Mouse (Mus musculus) hindbrain, embryonic 14.5 days (tissue): ENCODE data around the gene Stard7. TPM values are rescaled to one million over a fixed set of nuclear protein-coding genes. Genes with fewer than 3 reads are reported as not detected.

ENCODE experiments used
- ATAC-seq: fragments of 200-750 bp; cut with Nextera tagmentation; 2 replicates; pipeline ENCODE4 v1.8.0; 2017; ENCODE audit warnings: moderate number of reproducible peaks, mild to moderate bottlenecking, moderate TSS enrichment, moderate library complexity; ENCODE audit not compliant: low FRiP score
- DNase-seq: peaks from one replicate; pipeline ENCODE4 v3.0.0-alpha.2; 2015; ENCODE audit warnings: low spot score
- H3K27ac ChIP-seq: fragments of 300-500 bp; sonication (generic); 2 replicates; pipeline ENCODE4 v1.5.1; 2014; ENCODE audit warnings: mild to moderate bottlenecking, moderate library complexity
- H3K27me3 ChIP-seq: fragments of 300-500 bp; sonication (generic); 2 replicates; pipeline ENCODE4 v1.6.1; 2014; ENCODE audit warnings: mild to moderate bottlenecking, low read length, mixed read lengths; ENCODE audit not compliant: control insufficient read depth, insufficient read depth
- H3K36me3 ChIP-seq: fragments of 300-500 bp; sonication (generic); replicated peaks from 2 replicates; pipeline ENCODE4 v1.6.1; 2014; ENCODE audit not compliant: control insufficient read depth, insufficient read depth
- H3K4me1 ChIP-seq: fragments of 300-500 bp; sonication (generic); replicated peaks from 2 replicates; pipeline ENCODE4 v1.6.1; 2014; ENCODE audit warnings: antibody characterized with exemption, low read length, mixed read lengths; ENCODE audit not compliant: control insufficient read depth, insufficient read depth
- H3K4me2 ChIP-seq: fragments of 300-500 bp; sonication (generic); replicated peaks from 2 replicates; pipeline ENCODE4 v1.6.1; 2014; ENCODE audit warnings: mild to moderate bottlenecking, moderate library complexity
- H3K4me3 ChIP-seq: fragments of 300-500 bp; sonication (generic); replicated peaks from 2 replicates; pipeline ENCODE4 v1.5.1; 2014; ENCODE audit warnings: mild to moderate bottlenecking, low read length
- H3K9ac ChIP-seq: fragments of 300-500 bp; sonication (generic); 2 replicates; pipeline ENCODE4 v1.6.1; 2014
- H3K9me3 ChIP-seq: fragments of 300-500 bp; sonication (generic); 2 replicates; pipeline ENCODE4 v1.6.1; 2016; ENCODE audit warnings: low read length; ENCODE audit not compliant: control insufficient read depth
- WGBS: fragments of 180-500 bp; shearing (Covaris S2); extraction: QIAGEN DNeasy Blood & Tissue Kit; methylation state at CpG from one replicate; pipeline ENCODE4 v1.1.7; 2014; 5-methylcytosine and 5-hydroxymethylcytosine counted together
- polyA plus RNA-seq: library from polyadenylated mRNA; unstranded; fragments of >200 nt; fragmentation: Nextera tagmentation; extraction: Ambion mirVana; gene quantifications from 2 replicates; pipeline ENCODE4 v1.2.1, GENCODE M21; 2014

Stard7 gene
- polyA plus RNA-seq, 1 experiment from 2014 or later: 110 TPM

DNA sequence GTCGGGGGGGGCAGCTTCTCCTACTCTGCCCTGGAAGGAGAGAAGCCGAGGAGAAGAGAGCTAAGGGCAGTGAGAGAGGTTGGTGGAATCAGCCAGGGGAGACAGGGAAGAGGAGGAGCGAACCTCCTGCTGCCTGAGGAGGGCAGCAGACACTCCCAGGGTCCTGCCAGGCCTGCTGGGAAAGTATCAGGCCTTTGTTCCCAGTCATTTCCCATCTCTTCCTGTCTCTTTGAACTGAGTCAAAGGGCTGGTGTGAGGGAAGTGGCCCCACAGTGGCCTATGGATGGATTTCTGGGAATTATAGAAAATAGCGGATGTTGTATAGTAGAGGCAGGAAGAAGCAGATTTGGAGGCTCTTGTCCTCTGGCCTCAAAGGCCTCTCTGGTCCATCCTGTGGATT is 43.9 kb downstream of the Stard7 start:
- Histone ChIP-seq H3K4me1 (no peaks in the 10 kb centered on the region), H3K27ac (no peak overlapping the region), H3K9ac (no peak overlapping the region), H3K27me3 (no peaks in the 10 kb centered on the region), H3K9me3 (no peaks in the 10 kb centered on the region), H3K4me2 (no peak overlapping the region), H3K4me3 (no peak overlapping the region), H3K36me3 (no peaks in the 10 kb centered on the region)
- DNase-seq (no peak), ATAC-seq (no peak)
- 57% methylated on average over 4 of the region's 4 CpGs for WGBS

- Histone ChIP-seq H3K4me3 (no peak overlapping the region), H3K27me3 (no peaks in the 10 kb centered on the region), H3K4me1 (no peaks in the 10 kb centered on the region), H3K36me3 (no peaks in the 10 kb centered on the region), H3K9me3 (no peaks in the 10 kb centered on the region), H3K27ac (no peak overlapping the region), H3K4me2 (no peak overlapping the region), H3K9ac (no peak overlapping the region)
- WGBS: 79% methylated on average over 6 of the region's 6 CpGs
- ATAC-seq: no peak
- DNase-seq: no peak
These were observed 44.6 kb downstream of the Stard7 start for GRCm38 (mm10) chr2:127314467-127315154.

DNA sequence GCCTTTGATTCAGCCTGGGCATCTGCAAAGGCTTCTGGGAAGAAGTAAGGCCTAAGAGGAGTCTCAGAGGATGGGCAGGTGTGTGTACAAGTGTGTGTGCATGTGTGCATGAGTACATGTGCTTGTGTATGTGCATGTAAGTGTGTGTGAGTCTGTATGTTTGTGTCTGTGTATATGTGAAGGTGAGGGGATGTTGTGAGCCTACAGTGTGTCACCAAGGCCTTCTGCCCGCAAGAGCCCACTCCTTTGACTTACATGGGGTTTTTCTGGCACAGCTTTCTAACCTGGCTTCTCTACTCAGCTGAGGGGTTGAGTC is 45.1 kb downstream of the Stard7 start:
- 87% methylated on average over 1 of the region's 1 CpGs for WGBS
- Histone ChIP-seq H3K4me2 (no peak overlapping the region), H3K36me3 (no peaks in the 10 kb centered on the region), H3K4me3 (no peak overlapping the region), H3K27ac (no peak overlapping the region), H3K27me3 (no peaks in the 10 kb centered on the region), H3K4me1 (no peaks in the 10 kb centered on the region), H3K9me3 (no peaks in the 10 kb centered on the region), H3K9ac (no peak overlapping the region)
- ATAC-seq (no peak), DNase-seq (no peak)

GRCm38 (mm10) chr2:127316431-127316830 is 46.4 kb downstream of the Stard7 start:
- Histone ChIP-seq H3K27me3 (no peaks in the 10 kb centered on the region), H3K4me2 (no peak overlapping the region), H3K36me3 (no peaks in the 10 kb centered on the region), H3K9me3 (no peaks in the 10 kb centered on the region), H3K4me3 (no peak overlapping the region), H3K27ac (no peak overlapping the region), H3K9ac (no peak overlapping the region), H3K4me1 (no peaks in the 10 kb centered on the region)
- 79% methylated on average over 5 of the region's 5 CpGs for WGBS
- ATAC-seq (no peak), DNase-seq (no peak)

- Histone ChIP-seq H3K4me1 (no peaks in the 10 kb centered on the region), H3K27me3 (no peaks in the 10 kb centered on the region), H3K4me2 (no peak overlapping the region), H3K9me3 (no peaks in the 10 kb centered on the region), H3K36me3 (no peaks in the 10 kb centered on the region), H3K4me3 (no peak overlapping the region), H3K9ac (no peak overlapping the region), H3K27ac (no peak overlapping the region)
- 93% methylated on average over 4 of the region's 4 CpGs for WGBS
- no peak for DNase-seq
- no peak for ATAC-seq
These were observed 48.1 kb downstream of the Stard7 start for GRCm38 (mm10) chr2:127318136-127318535.

GRCm38 (mm10) chr2:127319071-127319470 is 49.1 kb downstream of the Stard7 start:
- Histone ChIP-seq H3K9me3 (no peaks in the 10 kb centered on the region), H3K27ac (no peak overlapping the region), H3K9ac (no peak overlapping the region), H3K27me3 (no peaks in the 10 kb centered on the region), H3K4me2 (no peak overlapping the region), H3K36me3 (no peaks in the 10 kb centered on the region), H3K4me1 (no peaks in the 10 kb centered on the region), H3K4me3 (no peak overlapping the region)
- 82% methylated on average over 4 of the region's 4 CpGs for WGBS
- no peak for ATAC-seq
- no peak for DNase-seq

- ATAC-seq: no peak
- H3K27ac ChIP-seq: no peak overlapping the region
- no peaks in the 10 kb centered on the region for H3K27me3 ChIP-seq
- H3K4me2 ChIP-seq: no peak overlapping the region
- no peaks in the 10 kb centered on the region for H3K4me1 ChIP-seq
- H3K36me3 ChIP-seq: no peaks in the 10 kb centered on the region
- 87% methylated on average over 6 of the region's 6 CpGs for WGBS
- no peak for DNase-seq
- no peak overlapping the region for H3K9ac ChIP-seq
- H3K9me3 ChIP-seq: no peaks in the 10 kb centered on the region
- no peak overlapping the region for H3K4me3 ChIP-seq
These were observed 52.8 kb downstream of the Stard7 start for GRCm38 (mm10) chr2:127322671-127323285.

DNA sequence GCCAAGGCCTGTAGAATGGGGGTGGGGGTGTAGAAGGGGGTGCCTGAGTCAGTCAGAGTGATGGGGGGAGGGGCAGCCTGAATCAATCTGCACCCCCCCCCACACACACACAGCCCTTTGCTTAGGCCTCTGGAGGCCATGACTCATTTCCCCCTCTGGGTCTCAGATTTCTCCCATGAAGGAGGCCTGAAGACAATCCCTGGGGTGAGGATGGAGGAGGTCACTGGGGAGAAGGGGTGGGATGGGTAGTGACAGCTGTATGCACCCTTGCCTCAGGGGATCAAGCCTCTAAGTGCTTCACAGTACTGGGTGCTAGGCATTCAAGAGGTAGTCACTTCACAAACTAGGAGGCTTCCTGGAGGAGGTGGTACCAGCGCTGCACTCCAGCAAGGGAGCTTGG is 53.6 kb downstream of the Stard7 start:
- H3K9me3 ChIP-seq: no peaks in the 10 kb centered on the region
- no peaks in the 10 kb centered on the region for H3K36me3 ChIP-seq
- no peak overlapping the region for H3K4me3 ChIP-seq
- DNase-seq: no peak
- WGBS: 88% methylated on average over 1 of the region's 1 CpGs
- no peak overlapping the region for H3K27ac ChIP-seq
- no peak overlapping the region for H3K4me2 ChIP-seq
- no peaks in the 10 kb centered on the region for H3K27me3 ChIP-seq
- H3K9ac ChIP-seq: no peak overlapping the region
- no peak for ATAC-seq
- no peaks in the 10 kb centered on the region for H3K4me1 ChIP-seq

DNA sequence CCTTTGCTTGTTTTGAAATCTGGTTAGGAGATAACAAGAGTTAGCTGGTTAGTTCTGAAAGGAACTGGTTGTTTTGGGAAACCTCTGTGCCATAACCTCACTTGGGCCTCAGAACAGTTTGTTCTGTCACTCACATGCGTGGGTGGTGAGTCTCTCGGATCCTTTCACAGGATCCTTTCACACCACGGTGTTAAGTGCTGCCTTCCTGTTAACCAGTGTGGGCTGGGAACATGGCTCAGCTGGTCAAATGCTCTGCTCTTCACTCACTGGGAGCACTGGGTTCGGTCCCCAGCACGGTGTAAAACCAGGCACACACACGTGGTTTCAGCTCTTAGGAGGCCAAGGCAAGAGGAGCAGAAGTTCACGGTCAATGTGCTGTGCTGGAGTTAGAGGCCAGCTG is 54.4 kb downstream of the Stard7 start:
- H3K9me3 ChIP-seq: no peaks in the 10 kb centered on the region
- no peak for ATAC-seq
- WGBS: 78% methylated on average over 7 of the region's 7 CpGs
- DNase-seq: no peak
- H3K9ac ChIP-seq: no peak overlapping the region
- H3K27me3 ChIP-seq: no peaks in the 10 kb centered on the region
- H3K27ac ChIP-seq: no peak overlapping the region
- H3K36me3 ChIP-seq: no peaks in the 10 kb centered on the region
- H3K4me1 ChIP-seq: no peaks in the 10 kb centered on the region
- no peak overlapping the region for H3K4me3 ChIP-seq
- no peak overlapping the region for H3K4me2 ChIP-seq
